28 mouse cellular contexts compared by ENCODE assay signal in the genomic region with DNA sequence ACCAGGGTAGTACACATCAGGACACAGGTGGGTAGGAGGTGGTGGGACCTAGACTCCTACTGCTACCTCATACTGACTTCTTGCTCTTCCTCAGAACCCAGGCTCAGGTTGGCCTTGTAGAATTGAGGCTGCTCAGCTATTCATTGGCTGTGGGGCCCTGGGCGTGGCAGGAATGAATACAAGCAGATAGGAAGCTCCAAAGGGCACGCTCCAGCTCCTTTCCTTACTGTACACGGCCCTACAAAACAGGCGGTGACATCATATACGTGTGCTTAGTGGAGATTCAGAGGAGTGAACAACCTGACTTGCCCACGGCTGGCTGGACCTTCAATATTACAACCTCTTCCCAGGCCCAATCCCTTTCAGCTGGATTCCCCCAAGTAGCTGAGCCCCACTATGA. TPM values are rescaled to one million over a fixed set of nuclear protein-coding genes. Genes with fewer than 3 reads are reported as not detected.
DNase-seq lines count a peak whose midpoint lies in the region; ATAC-seq lines count a peak whose summit lies in the region.
"Had no signal": no experiment of that assay in that cellular context is flagged by ENCODE, and none has a peak within 500 bp of the region (broad histone marks: within the 10 kb centered on the region; RNA-seq: fewer than 3 reads in every experiment).

No protein-coding gene starts in this region.

- no peak overlapping the region for H3K27ac ChIP-seq in intestine, embryonic 16.5 days (ENCODE audit: low read length)
- no peak overlapping the region for H3K27ac ChIP-seq in midbrain, embryonic 10.5 days (replicated peaks)
- H3K27ac ChIP-seq: embryonic facial prominence, embryonic 10.5 days; embryonic facial prominence, embryonic 13.5 days; forebrain, embryonic 13.5 days; gastrocnemius, adult 2 months; heart, embryonic 15.5 days; hindbrain, embryonic 10.5 days; hindbrain, embryonic 13.5 days had no signal

- no peaks in the 10 kb centered on the region for H3K27me3 ChIP-seq in intestine, embryonic 16.5 days (replicated peaks; ENCODE audit: control insufficient read depth, insufficient read depth, low read length)
- H3K27me3 ChIP-seq in midbrain, embryonic 10.5 days (ENCODE audit: low read depth, poor library complexity, severe bottlenecking): 0 out of 2 replicates have a peak, but pooled peaks cover 3% of the 10 kb centered on the region
- H3K27me3 ChIP-seq: hindbrain, embryonic 13.5 days had no signal

- DNase-seq in ES-CJ7 (ENCODE audit: low read depth, low spot score) (peak; percentile 32), R1 (ENCODE audit: low read depth, low spot score) (peak; percentile 18)
- no peak for DNase-seq in midbrain, embryonic 10.5 days (ENCODE audit: low spot score)
- no peak for DNase-seq in lung, postnatal 25 days (ENCODE audit: low spot score)
- DNase-seq: adrenal gland, adult 2 months; adrenal gland, postnatal 14 days; cerebellum, adult 11 months; cerebellum, adult 2 months; cerebellum, adult 9-11 months; cerebellum, postnatal 25 days; gastrocnemius, adult 2 months; gastrocnemius, postnatal 14 days; heart, adult 18-20 months; heart, postnatal 10 days; heart, postnatal 36 days had no signal

- H3K36me3 ChIP-seq in intestine, embryonic 16.5 days (ENCODE audit: control insufficient read depth, insufficient read depth, low read length): no peaks in the 10 kb centered on the region
- no peaks in the 10 kb centered on the region for H3K36me3 ChIP-seq in midbrain, embryonic 10.5 days
- H3K36me3 ChIP-seq: embryonic facial prominence, embryonic 10.5 days; embryonic facial prominence, embryonic 13.5 days; heart, embryonic 12.5 days; heart, embryonic 15.5 days; hindbrain, embryonic 10.5 days; hindbrain, embryonic 13.5 days had no signal

- no peak overlapping the region for H3K4me2 ChIP-seq in intestine, embryonic 16.5 days (ENCODE audit: low read depth, low read length)
- H3K4me2 ChIP-seq: embryonic facial prominence, embryonic 13.5 days; forebrain, embryonic 13.5 days; heart, embryonic 12.5 days; heart, embryonic 15.5 days; hindbrain, embryonic 13.5 days had no signal

- 54% methylated on average over 6 of the region's 6 CpGs for WGBS in intestine, embryonic 16.5 days
- 83% methylated on average over 6 of the region's 6 CpGs for WGBS in midbrain, embryonic 10.5 days

- peak; percentile 90 for ATAC-seq in intestine, embryonic 16.5 days
- no peak for ATAC-seq in megakaryocyte-erythroid progenitor cell, adult 5-6 weeks (replicated peaks; ENCODE audit: low FRiP score, low TSS enrichment, poor library complexity, severe bottlenecking)
- ATAC-seq: CD4-positive, CD25-positive, alpha-beta regulatory T cell, adult 4 months; forebrain, embryonic 13.5 days; forebrain, embryonic 16.5 days; hindbrain, embryonic 16.5 days had no signal

- no peak overlapping the region for H3K4me3 ChIP-seq in intestine, embryonic 16.5 days (ENCODE audit: low read length)
- no peak overlapping the region for H3K4me3 ChIP-seq in midbrain, embryonic 10.5 days
- H3K4me3 ChIP-seq: embryonic facial prominence, embryonic 10.5 days; embryonic facial prominence, embryonic 13.5 days; erythroblast, embryonic 14.5 days; forebrain, embryonic 13.5 days; gastrocnemius, adult 2 months; heart, embryonic 12.5 days; heart, embryonic 15.5 days; hindbrain, embryonic 10.5 days; hindbrain, embryonic 13.5 days had no signal

- no peaks in the 10 kb centered on the region for H3K9me3 ChIP-seq in intestine, embryonic 16.5 days (ENCODE audit: control insufficient read depth, low read length)
- H3K9me3 ChIP-seq in midbrain, embryonic 10.5 days (replicated peaks): no peaks in the 10 kb centered on the region
- H3K9me3 ChIP-seq: embryonic facial prominence, embryonic 10.5 days; embryonic facial prominence, embryonic 13.5 days; forebrain, embryonic 13.5 days; heart, embryonic 12.5 days; heart, embryonic 15.5 days; hindbrain, embryonic 10.5 days; hindbrain, embryonic 13.5 days had no signal

- no peak overlapping the region for H3K9ac ChIP-seq in intestine, embryonic 16.5 days (ENCODE audit: low read depth, low read length)
- H3K9ac ChIP-seq: embryonic facial prominence, embryonic 13.5 days; forebrain, embryonic 13.5 days; heart, embryonic 12.5 days; heart, embryonic 15.5 days; hindbrain, embryonic 13.5 days had no signal

- H3K4me1 ChIP-seq in intestine, embryonic 16.5 days (ENCODE audit: control insufficient read depth, insufficient read depth, low read length): no peaks in the 10 kb centered on the region
- peaks cover 12% of the 10 kb centered on the region for H3K4me1 ChIP-seq in midbrain, embryonic 10.5 days

RNA-seq across cellular contexts. Expression of a gene that starts 22.6 kb away (rescaled TPM):
- polyA plus RNA-seq in intestine, embryonic 16.5 days (2015; fragmentation: Nextera tagmentation; extraction: Ambion mirVana): 3.0 and 3.1 TPM in 2 replicates
- polyA plus RNA-seq in midbrain, embryonic 10.5 days (2016; fragmentation: Nextera tagmentation; extraction: Ambion mirVana): 4.9 and 5.0 TPM in 2 replicates
- 10.3 and 10.4 TPM in 2 replicates for total RNA-seq in megakaryocyte-erythroid progenitor cell, adult 5-6 weeks (2014; fragmentation: Nextera tagmentation)
- 5.7 and 7.1 TPM in 2 replicates for total RNA-seq in megakaryocyte-erythroid progenitor cell, adult 5-6 weeks (2017)

Comparison
In these comparisons a context has a peak if more than half of its experiments do, and no peak if none do; other contexts are left out.
1. DNase-seq: peak in ES-CJ7 (single experiment) and R1 (single experiment); none in midbrain, embryonic 10.5 days (single experiment) and lung, postnatal 25 days (single experiment).